Mouse (Mus musculus) lung, postnatal 14 days (tissue): ENCODE data around the gene Lix1.

Experiments used
- DNase-seq: peaks from one replicate; pipeline ENCODE4 v3.0.0; 2021

Gene Lix1

DNA sequence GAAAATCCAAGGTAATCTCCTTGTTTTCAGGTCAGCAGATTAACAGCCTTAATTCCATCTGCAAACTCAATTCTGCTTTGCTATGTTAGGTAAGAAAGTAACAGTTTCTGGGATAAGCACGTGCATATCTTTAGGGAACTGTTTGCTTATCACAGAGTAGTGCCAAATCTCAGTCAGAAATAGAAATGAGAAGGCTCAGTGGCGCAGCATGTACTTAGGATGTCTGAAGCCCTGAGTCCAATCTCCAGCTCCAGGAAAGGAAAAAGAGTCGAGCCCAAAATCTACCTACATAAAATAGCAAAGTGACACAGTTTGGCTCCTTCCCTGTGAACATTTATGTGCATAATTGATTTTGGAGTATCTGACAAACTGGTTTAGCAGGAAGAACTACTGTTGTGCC, 96.8 kb downstream of the Lix1 start:
- no peak for DNase-seq

DNA sequence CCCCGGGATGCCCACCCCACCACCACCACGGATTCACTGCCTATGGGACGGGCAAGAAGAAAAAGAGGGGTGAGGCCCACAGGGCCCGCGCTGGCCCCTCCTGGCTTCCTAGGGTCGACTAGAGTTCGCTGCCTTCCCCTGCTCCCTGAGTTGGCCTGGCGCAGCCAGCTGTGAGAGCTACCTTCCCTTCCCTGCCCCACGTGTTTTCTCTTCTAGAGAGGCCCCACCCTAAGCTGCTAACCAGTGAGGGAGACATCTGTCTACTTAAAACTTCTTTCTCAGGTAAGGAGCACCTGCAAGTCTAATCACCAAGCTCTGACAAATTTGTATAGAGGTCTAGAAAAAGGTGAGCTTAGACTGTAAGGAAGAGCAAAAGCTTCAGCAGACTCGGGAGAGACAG, 104.2 kb downstream of the Lix1 start:
- DNase-seq: no peak
